Comparison of ENCODE assay signal across 9 mouse cellular contexts in the genomic region with DNA sequence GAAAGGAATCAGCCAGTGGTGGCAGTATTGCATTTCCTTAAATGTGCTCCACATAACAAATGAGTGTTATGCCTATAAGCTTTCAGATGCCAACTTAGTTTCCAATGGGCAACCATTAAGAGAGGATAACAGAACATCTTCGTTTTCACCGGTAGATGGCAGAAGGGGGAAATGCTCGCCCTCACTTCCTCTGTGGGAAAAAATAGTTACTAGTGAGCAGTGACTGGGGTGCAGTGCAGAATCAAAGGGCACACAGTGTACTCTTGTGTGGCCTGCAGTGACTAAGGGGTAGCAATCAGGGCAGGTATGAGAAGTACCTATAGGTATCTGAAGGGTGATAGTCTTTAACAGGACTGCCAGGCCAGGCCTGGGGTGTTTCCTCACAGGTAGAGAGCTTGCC. TPM values are rescaled to one million over a fixed set of nuclear protein-coding genes. Genes with fewer than 3 reads are reported as not detected.
DNase-seq lines count a peak whose midpoint lies in the region; ATAC-seq and TF ChIP-seq lines count a peak whose summit lies in the region.
"Had no signal": no experiment of that assay in that cellular context is flagged by ENCODE, and none has a peak within 500 bp of the region (broad histone marks: within the 10 kb centered on the region; RNA-seq: fewer than 3 reads in every experiment).

No protein-coding gene starts in this region.

- no peak overlapping the region for H3K9ac ChIP-seq in heart, embryonic 12.5 days
- no peak overlapping the region for H3K9ac ChIP-seq in limb, embryonic 12.5 days (replicated peaks)
- H3K9ac ChIP-seq in neural tube, embryonic 14.5 days (replicated peaks; ENCODE audit: low read depth, low read length), result no peak overlapping the region
- H3K9ac ChIP-seq: embryonic facial prominence, embryonic 12.5 days had no signal

- no peaks in the 10 kb centered on the region for H3K27me3 ChIP-seq in Patski
- no peaks in the 10 kb centered on the region for H3K27me3 ChIP-seq in heart, embryonic 12.5 days (replicated peaks)
- H3K27me3 ChIP-seq in limb, embryonic 12.5 days, result no peaks in the 10 kb centered on the region
- no peaks in the 10 kb centered on the region for H3K27me3 ChIP-seq in neural tube, embryonic 14.5 days (ENCODE audit: control insufficient read depth, insufficient read depth, low read length)
- H3K27me3 ChIP-seq: embryonic facial prominence, embryonic 12.5 days had no signal

- H3K4me3 ChIP-seq in heart, embryonic 12.5 days, result no peak overlapping the region
- H3K4me3 ChIP-seq in limb, embryonic 12.5 days (replicated peaks), result no peak overlapping the region
- H3K4me3 ChIP-seq in neural tube, embryonic 14.5 days (ENCODE audit: low read depth, low read length), result no peak overlapping the region
- H3K4me3 ChIP-seq: embryonic facial prominence, embryonic 12.5 days had no signal

- DNase-seq in frontal cortex, adult 2 months (ENCODE audit: extremely low spot score in 1 of 2, low spot score in 1 of 2), result peak; percentile 20 to 66
- no peak for DNase-seq in frontal cortex, postnatal 10 days (ENCODE audit: low spot score in 2 of 2)
- peak; percentile 69 for DNase-seq in 416B (ENCODE audit: low read depth)
- no peak for DNase-seq in Patski (ENCODE audit: low read depth, low spot score)
- DNase-seq in gastrocnemius, postnatal 36 days, result no peak

- peak; percentile 85 for TF ChIP-seq CTCF in Patski (IDR thresholded peaks at IDR 0.05)

- no peak overlapping the region for H3K27ac ChIP-seq in heart, embryonic 12.5 days (ENCODE audit: poor library complexity, severe bottlenecking)
- no peak overlapping the region for H3K27ac ChIP-seq in limb, embryonic 12.5 days
- H3K27ac ChIP-seq in neural tube, embryonic 14.5 days (ENCODE audit: low read depth, low read length), result no peak overlapping the region
- H3K27ac ChIP-seq: embryonic facial prominence, embryonic 12.5 days had no signal

- H3K4me2 ChIP-seq in heart, embryonic 12.5 days, result no peak overlapping the region
- no peak overlapping the region for H3K4me2 ChIP-seq in limb, embryonic 12.5 days
- no peak overlapping the region for H3K4me2 ChIP-seq in neural tube, embryonic 14.5 days (ENCODE audit: low read depth, low read length)
- H3K4me2 ChIP-seq: embryonic facial prominence, embryonic 12.5 days had no signal

- H3K4me1 ChIP-seq in heart, embryonic 12.5 days (replicated peaks), result peaks cover 14% of the 10 kb centered on the region
- peaks cover 8% of the 10 kb centered on the region; the same call in 1 of the 2 replicates for H3K4me1 ChIP-seq in limb, embryonic 12.5 days (replicated peaks)
- H3K4me1 ChIP-seq in neural tube, embryonic 14.5 days (ENCODE audit: control insufficient read depth, insufficient read depth, low read length), result no peaks in the 10 kb centered on the region
- H3K4me1 ChIP-seq: embryonic facial prominence, embryonic 12.5 days had no signal

- 11% methylated on average over 3 of the region's 3 CpGs for WGBS in heart, embryonic 12.5 days
- 12% methylated on average over 3 of the region's 3 CpGs for WGBS in limb, embryonic 12.5 days
- WGBS in neural tube, embryonic 14.5 days, result 8% methylated on average over 3 of the region's 3 CpGs

- H3K9me3 ChIP-seq in heart, embryonic 12.5 days (replicated peaks), result no peaks in the 10 kb centered on the region
- no peaks in the 10 kb centered on the region for H3K9me3 ChIP-seq in limb, embryonic 12.5 days
- no peaks in the 10 kb centered on the region for H3K9me3 ChIP-seq in neural tube, embryonic 14.5 days (ENCODE audit: control insufficient read depth, low read length)
- H3K9me3 ChIP-seq: embryonic facial prominence, embryonic 12.5 days had no signal

- in situ Hi-C loops in Patski (cut with MboI; ENCODE audit: low pct_unique_long_range_greater_than_20kb), result loop anchor here (5.0 kb wide), 2 partner anchors 41 to 116 kb away; a partner anchor contains a TSS

- peaks cover 37% of the 10 kb centered on the region for H3K36me3 ChIP-seq in heart, embryonic 12.5 days
- peaks cover 44% of the 10 kb centered on the region for H3K36me3 ChIP-seq in limb, embryonic 12.5 days
- H3K36me3 ChIP-seq in neural tube, embryonic 14.5 days (ENCODE audit: control insufficient read depth, insufficient read depth, low read length), result peaks cover 24% of the 10 kb centered on the region

- POLR2A ChIA-PET in Patski (lab: Charles Lee), result interaction anchor here (1.0 to 1.5 kb wide), 2 partner anchors 14 to 30 kb away, joined by 3 to 5 read pairs; a partner anchor contains a TSS

- ATAC-seq in Patski, result peak; percentile 64
- 0 out of 2 replicates have a peak, but pooled peaks have one; percentile 50 for ATAC-seq in heart, embryonic 12.5 days (ENCODE audit: insufficient number of reproducible peaks, low FRiP score)
- 0 out of 2 replicates have a peak, but pooled peaks have one; percentile 15 for ATAC-seq in limb, embryonic 12.5 days (ENCODE audit: insufficient number of reproducible peaks, insufficient read depth, low FRiP score, low TSS enrichment, low read depth)
- ATAC-seq in neural tube, embryonic 14.5 days (ENCODE audit: low read depth), result peak; percentile 71; the same call in 1 of the 2 replicates

- intact Hi-C loops in gastrocnemius, postnatal 36 days (cut with DNase I), result loop anchor here (2.0 kb wide), 1 partner anchor 119 kb away; no protein-coding TSS in a partner anchor

- CTCF ChIA-PET in Patski (lab: Charles Lee), result interaction anchor here (0.8 to 4.9 kb wide), 25 partner anchors 11 to 123 kb away, joined by 3 to 40 read pairs (median 5); no protein-coding TSS in a partner anchor

RNA-seq across cellular contexts. Expression of a gene that starts 14.8 kb away (rescaled TPM):
- 76.1 and 81.4 TPM in 2 replicates for polyA plus RNA-seq in frontal cortex, adult 2 months (2012; rRNA removed)
- polyA plus RNA-seq in Patski (2021), result 76.9 TPM
- 64.3 and 65.4 TPM in 2 replicates for polyA plus RNA-seq in heart, embryonic 12.5 days (2016; fragmentation: Nextera tagmentation; extraction: Ambion mirVana)
- 126 and 127 TPM in 2 replicates for polyA plus RNA-seq in limb, embryonic 12.5 days (2016; fragmentation: Nextera tagmentation; extraction: Ambion mirVana)
- polyA plus RNA-seq in neural tube, embryonic 14.5 days (2014; fragmentation: Nextera tagmentation; extraction: Ambion mirVana), result 70.3 and 76.7 TPM in 2 replicates
- total RNA-seq in gastrocnemius, postnatal 36 days (2021), result 10 to 100 TPM; 23.7 to 28.2 TPM

RNA-seq across cellular contexts. Expression of a gene that starts 39.2 kb away (rescaled TPM):
- polyA plus RNA-seq in frontal cortex, adult 2 months (2012; rRNA removed), result 0.06 and 0.08 TPM in 2 replicates
- 80.0 TPM for polyA plus RNA-seq in Patski (2021)
- 4.0 and 4.8 TPM in 2 replicates for polyA plus RNA-seq in heart, embryonic 12.5 days (2016; fragmentation: Nextera tagmentation; extraction: Ambion mirVana)
- polyA plus RNA-seq in limb, embryonic 12.5 days (2016; fragmentation: Nextera tagmentation; extraction: Ambion mirVana), result 1.5 and 1.6 TPM in 2 replicates
- 0.12 and 0.86 TPM in 2 replicates for polyA plus RNA-seq in neural tube, embryonic 14.5 days (2014; fragmentation: Nextera tagmentation; extraction: Ambion mirVana)
- total RNA-seq in gastrocnemius, postnatal 36 days (2021), result under 1 TPM; 0.39 to 0.48 TPM

RNA-seq across cellular contexts. Expression of a gene that starts 44.7 kb away (rescaled TPM):
- polyA plus RNA-seq in frontal cortex, adult 2 months (2012; rRNA removed), result 11.7 and 14.8 TPM in 2 replicates
- 0.23 TPM for polyA plus RNA-seq in Patski (2021)
- 5.4 and 5.8 TPM in 2 replicates for polyA plus RNA-seq in heart, embryonic 12.5 days (2016; fragmentation: Nextera tagmentation; extraction: Ambion mirVana)
- polyA plus RNA-seq in limb, embryonic 12.5 days (2016; fragmentation: Nextera tagmentation; extraction: Ambion mirVana), result 4.5 and 5.2 TPM in 2 replicates
- polyA plus RNA-seq in neural tube, embryonic 14.5 days (2014; fragmentation: Nextera tagmentation; extraction: Ambion mirVana), result 3.8 TPM in 2 replicates
- total RNA-seq in gastrocnemius, postnatal 36 days (2021), result 1 to 10 TPM; 1.1 to 4.9 TPM

Comparison
In these comparisons a context has a peak if more than half of its experiments do, and no peak if none do; other contexts are left out.
1. DNase-seq: peak in frontal cortex, adult 2 months (2 of 2) and 416B (single experiment); none in frontal cortex, postnatal 10 days (0 of 2), Patski (single experiment) and gastrocnemius, postnatal 36 days (0 of 2).
2. ATAC-seq: peak in every context shown above with its lines; median percentile 71 in neural tube, embryonic 14.5 days; 64 in Patski; 50 in heart, embryonic 12.5 days; 15 in limb, embryonic 12.5 days.
3. RNA of a gene that starts 39.2 kb away (polyA plus RNA-seq): 80.0 TPM in Patski (single experiment); 4.0 to 4.8 TPM in heart, embryonic 12.5 days, 1.5 to 1.6 TPM in limb, embryonic 12.5 days, 0.12 to 0.86 TPM in neural tube, embryonic 14.5 days and 0.06 to 0.08 TPM in frontal cortex, adult 2 months; every median in the first group is over 10 times any median in the second.